Mouse (Mus musculus): ENCODE data around the gene Gm37240. TPM values are rescaled to one million over a fixed set of nuclear protein-coding genes. Genes with fewer than 3 reads are reported as not detected.

Gm37240 gene
- polyA plus RNA-seq, 1 experiment = 0.53 TPM

DNA sequence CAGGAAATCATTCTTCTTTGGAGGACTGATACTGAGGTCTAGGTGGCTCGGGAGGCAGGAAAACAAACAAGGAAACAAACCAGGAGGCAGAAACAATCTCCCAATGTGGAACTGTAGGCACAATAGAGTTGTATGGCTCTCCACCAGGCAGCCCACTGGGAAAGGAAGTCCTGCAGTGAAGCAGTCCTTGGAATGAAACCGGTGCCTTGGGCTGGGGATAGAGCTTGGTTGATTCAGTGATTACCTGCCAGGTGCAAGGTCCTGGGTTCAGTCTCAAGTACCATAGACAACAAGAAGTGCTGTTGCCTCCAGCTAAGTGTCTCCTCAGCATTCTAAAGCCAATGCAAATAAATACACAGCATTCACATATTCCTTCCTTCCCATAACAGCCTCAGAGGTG, 778.1 kb downstream of the Gm37240 start:
- no peak for TF ChIP-seq CTCF (IDR thresholded peaks at IDR 0.05; ENCODE audit: borderline replicate concordance, extremely low read depth, insufficient read depth, insufficient read length)
- TF ChIP-seq POLR2A (IDR thresholded peaks at IDR 0.05; ENCODE audit: borderline replicate concordance, extremely low read depth, insufficient read depth, insufficient read length, poor library complexity, severe bottlenecking) = no peak
- DNase-seq (ENCODE audit: low read depth) = no peak

- TF ChIP-seq POLR2A (IDR thresholded peaks at IDR 0.05; ENCODE audit: borderline replicate concordance, extremely low read depth, insufficient read depth, insufficient read length, poor library complexity, severe bottlenecking) (no peak), CTCF (IDR thresholded peaks at IDR 0.05; ENCODE audit: borderline replicate concordance, extremely low read depth, insufficient read depth, insufficient read length) (no peak)
Observed at GRCm38 (mm10) chr3:85108396-85108795, 778.9 kb downstream of the Gm37240 start.

DNA sequence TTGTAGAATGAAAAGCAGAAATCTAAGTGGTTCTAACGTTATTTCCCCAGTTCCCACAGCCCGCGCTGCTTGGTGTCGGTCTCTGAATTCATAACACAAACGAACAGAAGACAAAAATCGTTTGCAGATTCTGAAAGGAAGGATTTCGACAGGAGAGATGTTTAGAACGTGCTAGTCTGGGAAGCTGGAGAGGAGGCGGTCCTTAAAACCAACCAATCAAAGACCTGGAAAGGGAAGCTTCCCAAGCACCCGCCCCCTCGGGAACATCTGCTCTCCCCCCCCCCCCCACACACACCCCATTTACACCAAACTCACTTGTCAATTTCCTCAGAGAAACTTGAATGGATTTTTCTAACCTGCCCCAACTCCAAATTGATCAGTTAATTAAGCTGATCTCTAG, 780.4 kb downstream of the Gm37240 start:
- TF ChIP-seq CTCF (IDR thresholded peaks at IDR 0.05; ENCODE audit: borderline replicate concordance, extremely low read depth, insufficient read depth, insufficient read length) (no peak), POLR2A (IDR thresholded peaks at IDR 0.05; ENCODE audit: borderline replicate concordance, extremely low read depth, insufficient read depth, insufficient read length, poor library complexity, severe bottlenecking) (no peak)
- peak; percentile 48 for DNase-seq (ENCODE audit: low read depth)

More at GRCm38 (mm10) chr3:85108396-85108795, 778.9 kb downstream of the Gm37240 start:
- no peak for DNase-seq (ENCODE audit: low read depth)

- DNase-seq (ENCODE audit: low read depth) = no peak
- TF ChIP-seq CTCF (IDR thresholded peaks at IDR 0.05; ENCODE audit: borderline replicate concordance, extremely low read depth, insufficient read depth, insufficient read length) (no peak), POLR2A (IDR thresholded peaks at IDR 0.05; ENCODE audit: borderline replicate concordance, extremely low read depth, insufficient read depth, insufficient read length, poor library complexity, severe bottlenecking) (no peak)
Observed at GRCm38 (mm10) chr3:85104301-85104700, 783.0 kb downstream of the Gm37240 start.

DNA sequence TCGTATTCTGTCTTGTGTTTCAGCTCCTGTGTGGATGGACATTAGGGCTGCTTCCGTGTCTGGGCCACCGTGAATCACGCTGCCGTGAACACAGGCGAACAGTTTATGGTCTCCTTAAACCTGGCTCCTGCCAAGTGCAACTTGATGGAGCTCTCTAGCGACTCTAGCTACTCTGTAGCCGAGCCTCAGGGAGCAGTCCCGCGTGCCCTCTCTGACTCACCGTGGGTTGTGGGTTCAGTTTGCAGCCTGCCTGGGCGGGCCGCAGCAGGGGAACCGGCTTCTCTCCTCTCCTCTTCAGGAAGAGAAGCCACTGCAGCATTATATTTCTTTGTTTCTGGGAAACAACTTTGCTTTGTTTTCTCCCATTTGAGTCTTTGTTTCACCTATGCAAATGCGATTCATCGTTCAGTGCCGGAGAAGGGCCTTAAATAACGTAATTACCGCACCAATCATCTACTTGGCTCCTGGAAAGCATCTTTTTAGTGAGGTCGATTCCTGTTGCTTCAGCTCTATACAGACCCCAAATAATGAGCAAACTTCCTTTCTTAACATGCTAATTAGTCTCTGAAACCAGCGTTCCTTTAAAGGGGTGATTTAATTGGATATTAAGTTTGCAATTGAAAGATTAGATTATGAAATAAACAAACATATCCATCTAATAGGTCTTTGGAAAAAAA, 806.3 kb downstream of the Gm37240 start:
- TF ChIP-seq POLR2A (IDR thresholded peaks at IDR 0.05; ENCODE audit: borderline replicate concordance, extremely low read depth, insufficient read depth, insufficient read length, poor library complexity, severe bottlenecking) = no peak
- no peak for TF ChIP-seq CTCF (IDR thresholded peaks at IDR 0.05; ENCODE audit: borderline replicate concordance, extremely low read depth, insufficient read depth, insufficient read length)
- peak; percentile 87 for DNase-seq (ENCODE audit: low read depth)

DNA sequence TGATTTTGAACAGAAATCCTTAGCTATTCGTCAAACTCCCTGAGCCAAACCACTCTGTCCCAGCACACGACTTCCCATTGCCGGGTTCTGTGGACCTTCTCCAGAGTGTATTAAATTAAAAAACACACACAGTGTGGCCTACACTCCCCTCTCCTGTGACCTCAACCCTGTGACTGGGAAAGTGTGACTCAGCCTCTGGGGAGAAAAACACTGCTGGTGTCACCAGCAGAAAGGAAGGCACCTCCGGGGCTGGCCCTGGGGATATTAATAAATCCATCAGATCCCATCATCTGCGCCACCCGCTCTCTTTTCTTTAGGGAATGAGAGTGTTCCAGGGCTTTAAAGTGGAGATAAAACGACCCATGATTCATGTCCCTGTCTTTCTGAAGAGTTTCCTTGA, 823.2 kb downstream of the Gm37240 start:
- no peak for DNase-seq (ENCODE audit: low read depth)
- TF ChIP-seq CTCF (IDR thresholded peaks at IDR 0.05; ENCODE audit: borderline replicate concordance, extremely low read depth, insufficient read depth, insufficient read length) = no peak
- no peak for TF ChIP-seq POLR2A (IDR thresholded peaks at IDR 0.05; ENCODE audit: borderline replicate concordance, extremely low read depth, insufficient read depth, insufficient read length, poor library complexity, severe bottlenecking)

GRCm38 (mm10) chr3:85060153-85060552, 827.2 kb downstream of the Gm37240 start:
- TF ChIP-seq CTCF (IDR thresholded peaks at IDR 0.05; ENCODE audit: borderline replicate concordance, extremely low read depth, insufficient read depth, insufficient read length) (no peak), POLR2A (IDR thresholded peaks at IDR 0.05; ENCODE audit: borderline replicate concordance, extremely low read depth, insufficient read depth, insufficient read length, poor library complexity, severe bottlenecking) (no peak)
- DNase-seq (ENCODE audit: low read depth) = no peak

DNA sequence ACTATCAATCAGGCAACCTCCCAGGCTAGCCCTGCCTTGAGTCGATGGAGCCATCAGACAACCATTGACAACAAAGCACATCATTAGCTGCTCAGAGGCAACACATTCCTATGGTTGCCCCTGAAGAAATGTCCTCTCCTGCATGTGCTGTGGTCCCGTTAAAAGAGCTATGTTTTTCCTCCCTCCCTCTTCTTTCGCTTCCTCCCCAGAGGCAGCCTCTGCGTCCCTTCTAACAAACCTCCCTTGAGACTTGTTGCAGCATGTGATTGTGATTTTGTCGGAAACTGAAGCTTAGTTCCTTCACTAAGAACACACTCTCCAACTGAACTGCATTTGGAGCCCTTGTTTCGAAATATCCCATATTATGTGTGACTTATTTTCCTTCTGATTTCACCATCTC, 830.1 kb downstream of the Gm37240 start:
- no peak for TF ChIP-seq POLR2A (IDR thresholded peaks at IDR 0.05; ENCODE audit: borderline replicate concordance, extremely low read depth, insufficient read depth, insufficient read length, poor library complexity, severe bottlenecking)
- no peak for TF ChIP-seq CTCF (IDR thresholded peaks at IDR 0.05; ENCODE audit: borderline replicate concordance, extremely low read depth, insufficient read depth, insufficient read length)
- no peak for DNase-seq (ENCODE audit: low read depth)

DNA sequence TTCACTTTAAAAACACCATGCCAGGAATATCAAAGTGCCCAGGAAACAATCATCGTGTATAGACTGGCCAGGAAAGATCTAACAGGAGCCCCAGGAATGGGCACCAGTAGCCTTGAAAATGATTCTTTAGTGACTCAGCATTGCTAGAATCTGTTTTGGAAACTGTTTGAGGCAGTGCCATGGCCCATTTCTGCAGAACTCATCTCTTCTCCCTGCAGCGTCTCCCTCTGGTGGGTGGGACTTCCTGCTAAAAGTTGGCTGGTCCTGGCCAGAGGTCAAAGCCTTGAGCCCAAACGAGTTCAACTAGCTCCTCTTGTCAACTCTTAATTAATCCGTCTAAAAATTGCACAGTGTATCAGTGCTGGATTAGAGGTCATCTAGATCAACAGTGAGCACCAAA, 833.8 kb downstream of the Gm37240 start:
- no peak for TF ChIP-seq CTCF (IDR thresholded peaks at IDR 0.05; ENCODE audit: borderline replicate concordance, extremely low read depth, insufficient read depth, insufficient read length)
- TF ChIP-seq POLR2A (IDR thresholded peaks at IDR 0.05; ENCODE audit: borderline replicate concordance, extremely low read depth, insufficient read depth, insufficient read length, poor library complexity, severe bottlenecking) = no peak
- DNase-seq (ENCODE audit: low read depth) = no peak

DNA sequence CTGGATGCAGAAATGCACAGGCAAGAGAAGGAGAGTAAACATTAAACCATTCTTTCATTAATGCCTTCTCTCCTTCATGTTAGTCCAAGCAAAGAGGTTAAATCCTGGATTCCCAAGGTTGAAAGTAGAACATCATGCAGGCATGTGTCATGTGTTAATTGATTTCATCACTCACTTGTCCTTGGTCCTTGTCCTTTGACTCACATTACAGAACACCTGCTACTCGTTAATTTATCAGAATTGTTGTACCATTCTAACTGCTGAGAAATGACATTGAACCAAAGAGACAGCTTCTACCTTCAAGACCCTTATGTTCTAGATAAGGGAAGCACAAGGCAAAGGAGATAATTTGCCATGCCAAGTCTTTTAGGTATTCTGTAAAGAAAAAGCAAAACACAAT, 835.1 kb downstream of the Gm37240 start:
- no peak for DNase-seq (ENCODE audit: low read depth)
- TF ChIP-seq CTCF (IDR thresholded peaks at IDR 0.05; ENCODE audit: borderline replicate concordance, extremely low read depth, insufficient read depth, insufficient read length) = no peak
- no peak for TF ChIP-seq POLR2A (IDR thresholded peaks at IDR 0.05; ENCODE audit: borderline replicate concordance, extremely low read depth, insufficient read depth, insufficient read length, poor library complexity, severe bottlenecking)

DNA sequence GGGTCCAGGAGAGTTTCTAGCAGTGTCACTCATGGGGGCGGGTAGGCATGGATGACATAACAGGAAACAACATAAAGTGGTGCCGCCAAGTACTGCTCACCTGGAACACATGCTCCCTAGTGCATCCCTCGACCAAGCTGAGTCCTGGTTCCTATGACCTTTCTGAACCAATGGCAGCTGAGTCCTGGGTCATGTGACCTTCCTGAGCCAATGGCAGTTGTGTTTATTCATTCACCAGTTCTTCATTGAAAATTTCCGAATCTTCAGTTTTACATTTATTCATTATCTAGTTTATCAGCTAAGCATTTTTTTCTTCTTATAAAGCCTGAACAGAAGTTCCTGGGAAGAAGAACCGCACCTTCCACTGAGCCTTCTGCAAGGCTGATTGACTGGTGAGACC, 838.7 kb downstream of the Gm37240 start:
- no peak for TF ChIP-seq POLR2A (IDR thresholded peaks at IDR 0.05; ENCODE audit: borderline replicate concordance, extremely low read depth, insufficient read depth, insufficient read length, poor library complexity, severe bottlenecking)
- no peak for TF ChIP-seq CTCF (IDR thresholded peaks at IDR 0.05; ENCODE audit: borderline replicate concordance, extremely low read depth, insufficient read depth, insufficient read length)
- no peak for DNase-seq (ENCODE audit: low read depth)

GRCm38 (mm10) chr3:85043679-85044218, 843.6 kb downstream of the Gm37240 start:
- no peak for TF ChIP-seq POLR2A (IDR thresholded peaks at IDR 0.05; ENCODE audit: borderline replicate concordance, extremely low read depth, insufficient read depth, insufficient read length, poor library complexity, severe bottlenecking)
- TF ChIP-seq CTCF (IDR thresholded peaks at IDR 0.05; ENCODE audit: borderline replicate concordance, extremely low read depth, insufficient read depth, insufficient read length) = no peak
- no peak for DNase-seq (ENCODE audit: low read depth)
